8 mouse cellular contexts compared by ENCODE assay signal in the genomic region with DNA sequence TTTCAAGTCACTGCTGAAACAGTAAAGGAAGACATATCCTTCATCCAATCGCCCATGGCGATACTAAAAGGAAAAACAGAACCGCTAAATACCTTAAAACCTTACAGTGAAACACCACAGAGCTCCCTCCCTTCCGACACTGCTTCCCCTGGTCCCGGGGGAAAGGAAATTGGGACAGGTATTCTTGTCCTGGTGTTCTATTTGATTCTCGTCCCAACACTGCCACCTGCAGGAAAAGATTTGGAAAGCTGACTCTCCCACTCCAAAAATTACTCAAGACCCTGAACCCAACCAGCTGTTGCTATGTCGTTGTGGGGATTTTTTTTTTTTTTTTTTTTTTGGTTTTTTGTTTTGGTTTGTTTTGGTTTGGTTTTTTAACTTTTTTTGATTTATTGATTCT. TPM values are rescaled to one million over a fixed set of nuclear protein-coding genes. Genes with fewer than 3 reads are reported as not detected.
DNase-seq lines count a peak whose midpoint lies in the region; ATAC-seq and TF ChIP-seq lines count a peak whose summit lies in the region.

No protein-coding gene starts in this region.

- no peak overlapping the region for H3K4me3 ChIP-seq in cerebellum, adult 2 months (replicated peaks; ENCODE audit: insufficient read depth, low read depth, low read length)
- no peak overlapping the region for H3K4me3 ChIP-seq in heart, embryonic 16.5 days (ENCODE audit: low read length)
- no peak overlapping the region for H3K4me3 ChIP-seq in midbrain, embryonic 13.5 days (replicated peaks)

- no peaks in the 10 kb centered on the region for H3K36me3 ChIP-seq in heart, embryonic 16.5 days (ENCODE audit: control insufficient read depth, insufficient read depth)
- H3K36me3 ChIP-seq in midbrain, embryonic 13.5 days, result no peaks in the 10 kb centered on the region

- TF ChIP-seq POLR2A in cerebellum, adult 2 months (IDR thresholded peaks at IDR 0.05; ENCODE audit: borderline replicate concordance, insufficient read depth, low read length), result no peak

- no peak overlapping the region for H3K9ac ChIP-seq in heart, embryonic 16.5 days (ENCODE audit: low read length)
- no peak overlapping the region for H3K9ac ChIP-seq in midbrain, embryonic 13.5 days (replicated peaks)

- TF ChIP-seq CTCF in cerebellum, adult 2 months (IDR thresholded peaks at IDR 0.05; ENCODE audit: borderline replicate concordance, insufficient read depth, low read depth, low read length), result peak; percentile 41; the same call in 1 of the 2 replicates

- no peaks in the 10 kb centered on the region for H3K9me3 ChIP-seq in heart, embryonic 16.5 days (replicated peaks; ENCODE audit: control insufficient read depth, low read length)
- H3K9me3 ChIP-seq in midbrain, embryonic 13.5 days, result no peaks in the 10 kb centered on the region

- 3% methylated on average over 7 of the region's 7 CpGs for WGBS in cerebellum, adult 2 months
- WGBS in heart, embryonic 16.5 days, result 3% methylated on average over 7 of the region's 7 CpGs
- WGBS in midbrain, embryonic 13.5 days, result 3% methylated on average over 7 of the region's 7 CpGs

- peak; percentile 33 to 49 for DNase-seq in cerebellum, adult 2 months
- no peak for DNase-seq in cerebellum, adult 11-12 months
- peak; percentile 92 for DNase-seq in ES-CJ7 (ENCODE audit: low read depth, low spot score)
- peak; percentile 89 for DNase-seq in embryo, embryonic 10.5 days (ENCODE audit: low spot score)
- DNase-seq in layer of hippocampus, postnatal 14 days (ENCODE audit: low spot score in 2 of 2), result peak; percentile 52 to 72
- peak; percentile 38 for DNase-seq in thymus, postnatal 4 days

- no peaks in the 10 kb centered on the region for H3K27me3 ChIP-seq in cerebellum, adult 2 months (ENCODE audit: control insufficient read depth, insufficient read depth, low read length)
- H3K27me3 ChIP-seq in heart, embryonic 16.5 days (ENCODE audit: control insufficient read depth, insufficient read depth, low read length), result no peaks in the 10 kb centered on the region
- no peaks in the 10 kb centered on the region for H3K27me3 ChIP-seq in midbrain, embryonic 13.5 days

- H3K4me2 ChIP-seq in heart, embryonic 16.5 days (ENCODE audit: low read depth, low read length), result peak overlapping the region; percentile 30; the same call in 1 of the 2 replicates
- H3K4me2 ChIP-seq in midbrain, embryonic 13.5 days (replicated peaks), result peak overlapping the region; percentile 40

- no peak for ATAC-seq in heart, embryonic 16.5 days (replicated peaks; ENCODE audit: extremely low read depth, insufficient read depth, low FRiP score)
- ATAC-seq in midbrain, embryonic 13.5 days, result 0 out of 2 replicates have a peak, but pooled peaks have one; percentile 19

- H3K4me1 ChIP-seq in cerebellum, adult 2 months (ENCODE audit: control insufficient read depth, insufficient read depth, low read length), result no peaks in the 10 kb centered on the region
- no peaks in the 10 kb centered on the region for H3K4me1 ChIP-seq in heart, embryonic 16.5 days (ENCODE audit: control insufficient read depth, insufficient read depth, low read length)
- peaks cover 10% of the 10 kb centered on the region for H3K4me1 ChIP-seq in midbrain, embryonic 13.5 days (replicated peaks)

- no peak overlapping the region for H3K27ac ChIP-seq in cerebellum, adult 2 months (ENCODE audit: insufficient read depth, low read length)
- no peak overlapping the region for H3K27ac ChIP-seq in heart, embryonic 16.5 days (ENCODE audit: low read length)
- H3K27ac ChIP-seq in midbrain, embryonic 13.5 days, result no peak overlapping the region

RNA-seq across cellular contexts. Expression of a gene that starts 24.6 kb away (rescaled TPM):
- 426 and 432 TPM in 2 replicates for polyA plus RNA-seq in cerebellum, adult 2 months (2012; rRNA removed)
- polyA plus RNA-seq in heart, embryonic 16.5 days (2015; fragmentation: Nextera tagmentation; extraction: Ambion mirVana), result 382 and 390 TPM in 2 replicates
- 100 to 1,000 TPM; 285 to 287 TPM for total RNA-seq in layer of hippocampus, postnatal 14 days (2021)
- 472 and 473 TPM in 2 replicates for polyA plus RNA-seq in midbrain, embryonic 13.5 days (2015; fragmentation: Nextera tagmentation; extraction: Ambion mirVana)

RNA-seq across cellular contexts. Expression of a gene that starts 41.7 kb away (rescaled TPM):
- 42.3 and 45.0 TPM in 2 replicates for polyA plus RNA-seq in cerebellum, adult 2 months (2012; rRNA removed)
- 4.2 and 4.3 TPM in 2 replicates for polyA plus RNA-seq in heart, embryonic 16.5 days (2015; fragmentation: Nextera tagmentation; extraction: Ambion mirVana)
- total RNA-seq in layer of hippocampus, postnatal 14 days (2021), result 10 to 100 TPM; 47.1 to 48.6 TPM
- 6.9 and 7.0 TPM in 2 replicates for polyA plus RNA-seq in midbrain, embryonic 13.5 days (2015; fragmentation: Nextera tagmentation; extraction: Ambion mirVana)

RNA-seq across cellular contexts. Expression of a gene that starts 50.5 kb away (rescaled TPM):
- 4.2 and 4.7 TPM in 2 replicates for polyA plus RNA-seq in cerebellum, adult 2 months (2012; rRNA removed)
- 0.89 and 0.98 TPM in 2 replicates for polyA plus RNA-seq in heart, embryonic 16.5 days (2015; fragmentation: Nextera tagmentation; extraction: Ambion mirVana)
- total RNA-seq in layer of hippocampus, postnatal 14 days (2021), result 1 to 10 TPM; 2.4 to 3.3 TPM
- polyA plus RNA-seq in midbrain, embryonic 13.5 days (2015; fragmentation: Nextera tagmentation; extraction: Ambion mirVana), result 0.89 and 1.0 TPM in 2 replicates

RNA-seq across cellular contexts. Expression of a gene that starts 51.0 kb away (rescaled TPM):
- polyA plus RNA-seq in cerebellum, adult 2 months (2012; rRNA removed), result 30.1 and 34.0 TPM in 2 replicates
- 0.55 and 0.66 TPM in 2 replicates for polyA plus RNA-seq in heart, embryonic 16.5 days (2015; fragmentation: Nextera tagmentation; extraction: Ambion mirVana)
- 1 to 10 TPM; 1.4 to 1.9 TPM for total RNA-seq in layer of hippocampus, postnatal 14 days (2021)
- 3.4 and 3.6 TPM in 2 replicates for polyA plus RNA-seq in midbrain, embryonic 13.5 days (2015; fragmentation: Nextera tagmentation; extraction: Ambion mirVana)
